Mouse (Mus musculus) MEL (cell line): ENCODE results near the gene Gigyf1. TPM values are rescaled to one million over a fixed set of nuclear protein-coding genes. Genes with fewer than 3 reads are reported as not detected.

Source experiments
- DNase-seq: peaks from one replicate; pipeline ENCODE4 v3.0.0; 2011; ENCODE audit warnings: low read depth, low spot score
- H3K27ac ChIP-seq: 2 replicates; pipeline ENCODE4 v1.5.1; 2012; ENCODE audit warnings: low read depth, mild to moderate bottlenecking, control low read depth, low read length, moderate library complexity; ENCODE audit not compliant: control insufficient read depth
- H3K27me3 ChIP-seq, 2 experiments: fragments of 150-350 bp in 1 of 2; sonication (generic) in 1 of 2; 2 replicates each; pipeline ENCODE4 v1.6.1; 2012; ENCODE audit warnings: low read length in 2 of 2, mild to moderate bottlenecking in 2 of 2, improper control_type of control experiment in 1 of 2, moderate library complexity in 1 of 2; ENCODE audit not compliant: insufficient read depth in 2 of 2, control insufficient read depth in 1 of 2
- H3K36me3 ChIP-seq, 2 experiments: 2 replicates each; pipeline ENCODE4 v1.6.1; 2012 to 2014; ENCODE audit warnings: low read length in 2 of 2, improper control_type of control experiment in 1 of 2, inconsistent platforms in 1 of 2, mild to moderate bottlenecking in 1 of 2; ENCODE audit not compliant: insufficient read depth in 2 of 2, control insufficient read depth in 1 of 2
- H3K4me1 ChIP-seq, 2 experiments: fragments of 150-350 bp in 1 of 2; sonication (generic) in 1 of 2; 2 replicates each; pipeline ENCODE4 v1.6.1; 2012; ENCODE audit warnings: low read length in 2 of 2, improper control_type of control experiment in 1 of 2, mild to moderate bottlenecking in 1 of 2; ENCODE audit not compliant: insufficient read depth in 2 of 2, control insufficient read depth in 1 of 2
- H3K4me3 ChIP-seq, 2 experiments: fragments of 150-350 bp in 1 of 2; sonication (generic) in 1 of 2; 2 replicates each; pipeline ENCODE4 v1.5.1; 2012; ENCODE audit warnings: low read depth in 2 of 2, low read length in 2 of 2, mild to moderate bottlenecking in 2 of 2, moderate library complexity in 2 of 2, control low read depth in 1 of 2, improper control_type of control experiment in 1 of 2; ENCODE audit not compliant: control insufficient read depth in 1 of 2, insufficient read depth in 1 of 2
- H3K79me2 ChIP-seq: 2 replicates; pipeline ENCODE4 v1.6.1; 2012; ENCODE audit warnings: mild to moderate bottlenecking, low read length, moderate library complexity; ENCODE audit not compliant: control insufficient read depth, poor library complexity, insufficient read depth
- H3K9ac ChIP-seq: 2 replicates; pipeline ENCODE4 v1.6.1; 2012; ENCODE audit warnings: low read depth, mild to moderate bottlenecking, control low read depth, low read length, moderate library complexity; ENCODE audit not compliant: control insufficient read depth, poor library complexity, severe bottlenecking
- H3K9me3 ChIP-seq: fragments of 150-350 bp; sonication (generic); replicated peaks from 2 replicates; pipeline ENCODE4 v1.6.1; 2012; ENCODE audit warnings: mild to moderate bottlenecking, low read length, improper control_type of control experiment, moderate library complexity; ENCODE audit not compliant: insufficient read depth
- CHD1 ChIP-seq: IDR thresholded peaks from 2 replicates; pipeline ENCODE4 v1.6.1; 2012; ENCODE audit warnings: low read depth, mild to moderate bottlenecking, inconsistent platforms, low read length, improper control_type of control experiment
- E2F4 ChIP-seq: IDR thresholded peaks from 2 replicates; pipeline ENCODE4 v1.6.1; 2011; ENCODE audit warnings: low read depth, low read length, improper control_type of control experiment, borderline replicate concordance
- EP300 ChIP-seq, 2 experiments: IDR thresholded peaks; 2 replicates each; pipeline ENCODE4 v1.6.1; 2011; ENCODE audit warnings: improper control_type of control experiment in 2 of 2, low read length in 2 of 2, low read depth in 1 of 2, mild to moderate bottlenecking in 1 of 2
- GABPA ChIP-seq: IDR thresholded peaks from 2 replicates; pipeline ENCODE4 v1.6.1; 2012; ENCODE audit warnings: low read depth, mild to moderate bottlenecking, inconsistent platforms, low read length, improper control_type of control experiment, moderate library complexity
- HCFC1 ChIP-seq: IDR thresholded peaks from 2 replicates; pipeline ENCODE4 v1.6.1; 2012; ENCODE audit warnings: low read depth, mild to moderate bottlenecking, inconsistent platforms, low read length, improper control_type of control experiment, moderate library complexity
- JUND ChIP-seq: IDR thresholded peaks from 2 replicates; pipeline ENCODE4 v1.6.1; 2011; ENCODE audit warnings: low read depth, mild to moderate bottlenecking, improper control_type of control experiment, low read length
- KAT2A ChIP-seq: conservative IDR thresholded peaks from 2 replicates; pipeline ENCODE4 v1.6.1; 2012; ENCODE audit warnings: low read depth, low read length, improper control_type of control experiment, inconsistent platforms
- MAFK ChIP-seq: IDR thresholded peaks from 2 replicates; pipeline ENCODE4 v1.6.1; 2011; ENCODE audit warnings: low read depth, mild to moderate bottlenecking, low read length, improper control_type of control experiment, borderline replicate concordance
- MAX ChIP-seq: IDR thresholded peaks from 2 replicates; pipeline ENCODE4 v1.6.1; 2011; ENCODE audit warnings: low read length, improper control_type of control experiment
- MAZ ChIP-seq: IDR thresholded peaks from 2 replicates; pipeline ENCODE4 v1.6.1; 2012; ENCODE audit warnings: low read depth, mild to moderate bottlenecking, inconsistent platforms, low read length, improper control_type of control experiment
- MEF2A ChIP-seq: IDR thresholded peaks from 2 replicates; pipeline ENCODE4 v1.6.1; 2014; ENCODE audit warnings: low read depth, mild to moderate bottlenecking, inconsistent platforms, low read length, improper control_type of control experiment; ENCODE audit not compliant: poor library complexity, insufficient replicate concordance, severe bottlenecking; ENCODE audit errors: extremely low read depth
- MXI1 ChIP-seq: IDR thresholded peaks from 2 replicates; pipeline ENCODE4 v1.6.1; 2011; ENCODE audit warnings: mild to moderate bottlenecking, low read depth, low read length, improper control_type of control experiment
- MYB ChIP-seq: IDR thresholded peaks from 2 replicates; pipeline ENCODE4 v1.6.1; 2011; ENCODE audit warnings: mild to moderate bottlenecking, low read depth, low read length, improper control_type of control experiment
- NELFE ChIP-seq: IDR thresholded peaks from 2 replicates; pipeline ENCODE4 v1.6.1; 2011; ENCODE audit warnings: low read depth, low read length, improper control_type of control experiment
- POLR2AphosphoS5 ChIP-seq: IDR thresholded peaks from 2 replicates; pipeline ENCODE4 v1.6.1; 2012; ENCODE audit warnings: low read depth, borderline replicate concordance, mild to moderate bottlenecking, inconsistent platforms, low read length, moderate library complexity, mixed read lengths
- TCF12 ChIP-seq: IDR thresholded peaks from 2 replicates; pipeline ENCODE4 v1.6.1; 2014; ENCODE audit warnings: low read depth, mild to moderate bottlenecking, inconsistent platforms, low read length, improper control_type of control experiment, moderate library complexity
- UBTF ChIP-seq: IDR thresholded peaks from 2 replicates; pipeline ENCODE4 v1.6.1; 2012; ENCODE audit warnings: low read depth, mild to moderate bottlenecking, inconsistent platforms, low read length, improper control_type of control experiment, moderate library complexity, borderline replicate concordance; ENCODE audit not compliant: insufficient read depth
- USF2 ChIP-seq, 2 experiments: IDR thresholded peaks; 2 replicates each; pipeline ENCODE4 v1.6.1; 2011 to 2012; ENCODE audit warnings: improper control_type of control experiment in 2 of 2, low read length in 2 of 2, borderline replicate concordance in 1 of 2, inconsistent platforms in 1 of 2, low read depth in 1 of 2, mild to moderate bottlenecking in 1 of 2; ENCODE audit not compliant: insufficient read depth in 1 of 2
- ZC3H11A ChIP-seq: IDR thresholded peaks from 2 replicates; pipeline ENCODE4 v1.6.1; 2012; ENCODE audit warnings: low read depth, mild to moderate bottlenecking, inconsistent platforms, low read length, improper control_type of control experiment
- ZKSCAN1 ChIP-seq: IDR thresholded peaks from 2 replicates; pipeline ENCODE4 v1.6.1; 2012; ENCODE audit warnings: low read depth, mild to moderate bottlenecking, inconsistent platforms, low read length, improper control_type of control experiment, moderate library complexity
- polyA plus RNA-seq, 2 experiments: library from polyadenylated mRNA; stranded (reverse) in 1 of 2; unstranded in 1 of 2; fragments of >175 nt in 1 of 2; fragments of >200 nt in 1 of 2; gene quantifications; 2 replicates each; pipeline versions ENCODE4 v1.2.1 to v1.2.4; 2012; ENCODE audit warnings: low replicate concordance in 2 of 2, low read depth in 1 of 2; ENCODE audit not compliant: insufficient read length in 2 of 2, insufficient read depth in 1 of 2, missing spikeins in 1 of 2
- total RNA-seq: library from RNA; depleted of rRNA; stranded (reverse); fragments of 300-350 nt; gene quantifications from 2 replicates; pipeline ENCODE4 v1.2.3, GENCODE M21; 2012

Gene Gigyf1
- total and polyA plus RNA-seq, 3 experiments, result 5.1 to 24.6 TPM; not detected in 1

GRCm38 (mm10) chr5:137521861-137522260 lies 3.5 kb downstream of the Gigyf1 start:
- H3K4me1 ChIP-seq, result no peaks in the 10 kb centered on the region
- H3K36me3 ChIP-seq, result peaks cover 0 to 4% of the 10 kb centered on the region in 2 experiments; a peak in 2 of 4 replicates
- H3K4me3 ChIP-seq, result no peak overlapping the region
- no peaks in the 10 kb centered on the region for H3K79me2 ChIP-seq
- H3K27me3 ChIP-seq, result no peaks in the 10 kb centered on the region
- DNase-seq, result no peak
- no peak overlapping the region for H3K27ac ChIP-seq
- no peak for TF ChIP-seq MYB
- no peak for TF ChIP-seq USF2 (IDR thresholded peaks at IDR 0.05; ENCODE audit: borderline replicate concordance in 1 of 2, insufficient read depth in 1 of 2, low read depth in 1 of 2, low read length in 2 of 2)
- TF ChIP-seq MAZ, result no peak
- TF ChIP-seq JUND, result no peak
- no peak for TF ChIP-seq EP300 (IDR thresholded peaks at IDR 0.05; ENCODE audit: low read depth in 1 of 2, low read length in 2 of 2)
- TF ChIP-seq ZC3H11A, result no peak
- TF ChIP-seq HCFC1, result no peak
- TF ChIP-seq MAFK, result no peak
- no peak for TF ChIP-seq KAT2A
- TF ChIP-seq TCF12, result no peak
- no peak for TF ChIP-seq MXI1
- TF ChIP-seq E2F4, result no peak
- TF ChIP-seq MAX, result no peak
- TF ChIP-seq GABPA, result no peak
- TF ChIP-seq POLR2AphosphoS5, result no peak
- H3K9ac ChIP-seq, result no peak overlapping the region
- no peaks in the 10 kb centered on the region for H3K9me3 ChIP-seq

- no peak overlapping the region for H3K27ac ChIP-seq
- no peaks in the 10 kb centered on the region for H3K79me2 ChIP-seq
- no peak overlapping the region for H3K4me3 ChIP-seq
- H3K9me3 ChIP-seq, result no peaks in the 10 kb centered on the region
- H3K36me3 ChIP-seq, result peaks cover 0 to 6% of the 10 kb centered on the region in 2 experiments; a peak in 2 of 4 replicates
- H3K9ac ChIP-seq, result no peak overlapping the region
- H3K27me3 ChIP-seq, result no peaks in the 10 kb centered on the region
- no peak for DNase-seq
- TF ChIP-seq MEF2A (no peak), NELFE (no peak), GABPA (no peak), UBTF (no peak), ZKSCAN1 (no peak), CHD1 (no peak), MAZ (no peak)
- H3K4me1 ChIP-seq, result no peaks in the 10 kb centered on the region
Measured at GRCm38 (mm10) chr5:137522711-137523110, 4.4 kb downstream of the Gigyf1 start.
